ENCODE assay signal across 8 mouse cellular contexts in the genomic region with DNA sequence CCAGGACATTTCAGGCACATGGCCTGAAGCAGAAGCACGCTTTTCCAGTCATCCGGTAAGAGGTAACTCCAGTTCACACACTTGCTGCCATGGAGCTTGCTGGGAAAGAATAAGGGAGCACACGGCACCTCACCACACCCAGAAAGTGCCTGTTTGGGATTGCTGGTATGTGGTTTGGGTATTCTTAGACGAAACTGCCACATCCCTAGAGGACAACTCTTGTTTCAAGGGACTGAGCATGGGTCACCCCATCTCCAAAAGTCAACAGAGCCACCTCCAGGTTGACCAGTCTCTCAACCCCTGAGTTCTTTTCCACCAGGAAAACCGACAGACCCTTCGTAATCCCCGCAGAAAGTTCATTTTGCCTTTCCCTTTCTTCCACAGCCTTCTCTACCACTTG. TPM values are rescaled to one million over a fixed set of nuclear protein-coding genes. Genes with fewer than 3 reads are reported as not detected.
DNase-seq lines count a peak whose midpoint lies in the region; ATAC-seq and TF ChIP-seq lines count a peak whose summit lies in the region.

No protein-coding gene starts in this region.

- no peaks in the 10 kb centered on the region for H3K27me3 ChIP-seq in lung, embryonic 15.5 days
- H3K27me3 ChIP-seq in intestine, embryonic 14.5 days (replicated peaks; ENCODE audit: control insufficient read depth, insufficient read depth, low read length), result no peaks in the 10 kb centered on the region
- H3K27me3 ChIP-seq in small intestine, adult 2 months (ENCODE audit: control insufficient read depth, insufficient read depth, low read length), result no peaks in the 10 kb centered on the region

- DNase-seq in adrenal gland, adult 2 months, result peak; percentile 60
- DNase-seq in adrenal gland, postnatal 25 days, result no peak
- DNase-seq in lung, postnatal 36 days, result no peak
- DNase-seq in intestine, embryonic 14.5 days (ENCODE audit: low spot score), result no peak
- DNase-seq in spleen, postnatal 14 days (ENCODE audit: low spot score in 2 of 2), result no peak
- no peak for DNase-seq in T-cell, adult 2 months (ENCODE audit: low spot score)

- peak overlapping the region; percentile 85 for H3K4me2 ChIP-seq in lung, embryonic 15.5 days
- H3K4me2 ChIP-seq in intestine, embryonic 14.5 days (ENCODE audit: low read length), result peak overlapping the region; percentile 63

- no peak for ATAC-seq in lung, embryonic 15.5 days (ENCODE audit: borderline replicate concordance, extremely low read depth, low FRiP score, low TSS enrichment)
- no peak for ATAC-seq in intestine, embryonic 14.5 days (replicated peaks; ENCODE audit: low FRiP score, low TSS enrichment, low read depth)

- peak overlapping the region; percentile 78 for H3K4me3 ChIP-seq in lung, embryonic 15.5 days
- H3K4me3 ChIP-seq in intestine, embryonic 14.5 days (ENCODE audit: low read depth, low read length), result peak overlapping the region; percentile 80
- peak overlapping the region; percentile 6; the same call in 1 of the 2 replicates for H3K4me3 ChIP-seq in small intestine, adult 2 months (ENCODE audit: low read depth, low read length)

- H3K9me3 ChIP-seq in lung, embryonic 15.5 days, result no peaks in the 10 kb centered on the region
- no peaks in the 10 kb centered on the region for H3K9me3 ChIP-seq in intestine, embryonic 14.5 days (ENCODE audit: control insufficient read depth, low read length)

- peak overlapping the region; percentile 95 for H3K27ac ChIP-seq in lung, embryonic 15.5 days
- H3K27ac ChIP-seq in intestine, embryonic 14.5 days (ENCODE audit: low read depth), result peak overlapping the region; percentile 92; the same call in 1 of the 2 replicates
- no peak overlapping the region for H3K27ac ChIP-seq in small intestine, adult 2 months (ENCODE audit: insufficient read depth, low read depth, low read length)

- H3K9ac ChIP-seq in lung, embryonic 15.5 days, result peak overlapping the region; percentile 66
- H3K9ac ChIP-seq in intestine, embryonic 14.5 days (ENCODE audit: low read length), result peak overlapping the region; percentile 91

- 27% methylated on average over 7 of the region's 7 CpGs for WGBS in lung, embryonic 15.5 days
- WGBS in intestine, embryonic 14.5 days, result 44% methylated on average over 7 of the region's 7 CpGs
- WGBS in small intestine, adult 2 months, result 63% methylated on average over 7 of the region's 7 CpGs

- no peak for TF ChIP-seq POLR2A in small intestine, adult 2 months (IDR thresholded peaks at IDR 0.05; ENCODE audit: low read depth, low read length)

- H3K36me3 ChIP-seq in lung, embryonic 15.5 days, result no peaks in the 10 kb centered on the region
- H3K36me3 ChIP-seq in intestine, embryonic 14.5 days (ENCODE audit: control insufficient read depth, insufficient read depth, low read length), result no peaks in the 10 kb centered on the region
- H3K36me3 ChIP-seq in small intestine, adult 2 months (ENCODE audit: control insufficient read depth, insufficient read depth, low read length), result no peaks in the 10 kb centered on the region

- H3K4me1 ChIP-seq in lung, embryonic 15.5 days, result peaks cover 40% of the 10 kb centered on the region
- H3K4me1 ChIP-seq in intestine, embryonic 14.5 days (replicated peaks; ENCODE audit: control insufficient read depth, insufficient read depth, low read length), result peaks cover 16% of the 10 kb centered on the region; the same call in 1 of the 2 replicates
- no peaks in the 10 kb centered on the region; the same call in 1 of the 2 replicates for H3K4me1 ChIP-seq in small intestine, adult 2 months (ENCODE audit: control insufficient read depth, insufficient read depth, insufficient read length, low read length)

- TF ChIP-seq CTCF in small intestine, adult 2 months (IDR thresholded peaks at IDR 0.05; ENCODE audit: extremely low read depth, insufficient read length, insufficient replicate concordance, low read depth, low read length), result no peak

RNA-seq across cellular contexts. Expression of gene Boc, which starts 1.6 kb away (rescaled TPM):
- 10 to 100 TPM; 46.3 to 52.1 TPM for total RNA-seq in adrenal gland, adult 2 months (2021)
- polyA plus RNA-seq in adrenal gland, adult 2 months (2012; rRNA removed), result 73.4 and 94.6 TPM in 2 replicates
- total RNA-seq in adrenal gland, postnatal 25 days (2021), result 55.9 and 68.4 TPM in 2 replicates
- polyA plus RNA-seq in lung, embryonic 15.5 days (2015; fragmentation: Nextera tagmentation; extraction: Ambion mirVana), result 29.2 and 29.9 TPM in 2 replicates
- 14.2 and 14.9 TPM in 2 replicates for polyA plus RNA-seq in intestine, embryonic 14.5 days (2014; fragmentation: Nextera tagmentation; extraction: Ambion mirVana)
- polyA plus RNA-seq in small intestine, adult 2 months (2012; rRNA removed), result 3.0 and 3.5 TPM in 2 replicates

Comparison
In these comparisons a context has a peak if more than half of its experiments do, and no peak if none do; other contexts are left out.
1. H3K4me3 ChIP-seq: peak in every context shown above with its lines; median percentile 80 in intestine, embryonic 14.5 days; 78 in lung, embryonic 15.5 days; 6 in small intestine, adult 2 months.